Mouse (Mus musculus) kidney, embryonic 16.5 days (tissue): ENCODE data around the gene B3galt4. TPM values are rescaled to one million over a fixed set of nuclear protein-coding genes. Genes with fewer than 3 reads are reported as not detected.
"Not testable (repeated sequence)": the region's sequence is repeated elsewhere in the genome, so short reads cannot be mapped to it uniquely, and the experiment has no call there.

Experiments
- ATAC-seq: fragments of 200-750 bp; cut with Nextera tagmentation; 2 replicates; pipeline ENCODE4 v1.8.0; 2017; ENCODE audit warnings: moderate TSS enrichment; ENCODE audit not compliant: low FRiP score, low TSS enrichment
- H3K27ac ChIP-seq: fragments of 300-500 bp; sonication (generic); 2 replicates; pipeline ENCODE4 v1.5.1; 2014; ENCODE audit warnings: low read length
- H3K27me3 ChIP-seq: fragments of 300-500 bp; sonication (generic); 2 replicates; pipeline ENCODE4 v1.6.1; 2014; ENCODE audit warnings: low read length, control low read depth, mixed read lengths; ENCODE audit not compliant: insufficient read depth
- H3K36me3 ChIP-seq: fragments of 300-500 bp; sonication (generic); 2 replicates; pipeline ENCODE4 v1.6.1; 2014; ENCODE audit warnings: low read length, control low read depth, mixed read lengths; ENCODE audit not compliant: insufficient read depth
- H3K4me1 ChIP-seq: fragments of 300-500 bp; sonication (generic); 2 replicates; pipeline ENCODE4 v1.6.1; 2014; ENCODE audit warnings: low read length, control low read depth, mixed read lengths; ENCODE audit not compliant: insufficient read depth
- H3K4me2 ChIP-seq: fragments of 300-500 bp; sonication (generic); replicated peaks from 2 replicates; pipeline ENCODE4 v1.6.1; 2014; ENCODE audit warnings: low read depth, low read length
- H3K4me3 ChIP-seq: fragments of 300-500 bp; sonication (generic); 2 replicates; pipeline ENCODE4 v1.5.1; 2014; ENCODE audit warnings: mild to moderate bottlenecking, low read length
- H3K9ac ChIP-seq: fragments of 300-500 bp; sonication (generic); replicated peaks from 2 replicates; pipeline ENCODE4 v1.6.1; 2014; ENCODE audit warnings: low read length
- H3K9me3 ChIP-seq: fragments of 300-500 bp; sonication (generic); 2 replicates; pipeline ENCODE4 v1.6.1; 2016; ENCODE audit warnings: low read length, control low read depth
- WGBS: fragments of 180-500 bp; shearing (Covaris S2); extraction: QIAGEN DNeasy Blood & Tissue Kit; methylation state at CpG from one replicate; pipeline ENCODE4 v1.1.7; 2014; 5-methylcytosine and 5-hydroxymethylcytosine counted together
- polyA plus RNA-seq: library from polyadenylated mRNA; unstranded; fragments of >200 nt; fragmentation: Nextera tagmentation; extraction: Ambion mirVana; gene quantifications from 2 replicates; pipeline ENCODE4 v1.2.1, GENCODE M21; 2015

Gene B3galt4
- polyA plus RNA-seq, 1 experiment from 2014 or later: 6.9 TPM

DNA sequence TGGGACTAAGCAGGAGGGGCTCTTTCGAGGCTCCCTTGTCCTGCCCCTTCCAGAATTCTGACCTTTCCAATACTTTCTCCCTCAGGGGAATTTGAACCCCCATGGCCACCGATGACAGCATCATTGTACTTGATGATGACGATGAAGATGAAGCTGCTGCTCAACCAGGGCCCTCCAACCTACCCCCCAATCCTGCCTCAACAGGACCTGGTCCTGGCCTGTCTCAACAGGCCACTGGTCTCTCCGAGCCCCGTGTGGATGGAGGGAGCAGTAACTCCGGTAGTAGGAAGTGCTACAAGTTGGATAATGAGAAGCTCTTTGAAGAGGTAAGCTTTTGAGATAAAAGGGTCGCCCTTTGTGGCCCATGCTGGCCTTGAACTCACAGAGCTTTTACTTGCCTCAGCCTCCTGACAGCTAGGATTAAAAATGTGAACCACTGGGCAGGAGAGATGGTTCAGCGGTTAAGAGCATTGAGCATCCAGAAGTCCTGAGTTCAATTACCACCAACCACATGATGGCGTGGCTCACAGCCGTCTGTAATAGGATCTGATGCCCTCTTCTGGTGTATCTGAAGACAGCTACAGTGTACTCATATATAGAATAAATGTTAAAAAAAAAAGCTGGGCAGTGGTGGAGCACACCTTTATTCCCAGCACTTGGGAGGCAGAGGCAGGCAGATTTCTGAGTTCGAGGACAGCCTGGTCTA lies 40.8 kb downstream of the B3galt4 start:
- peak overlapping the region; percentile 93 for H3K4me3 ChIP-seq
- peak overlapping the region; percentile 92 for H3K27ac ChIP-seq
- no peaks in the 10 kb centered on the region for H3K27me3 ChIP-seq
- ATAC-seq: no peak
- peaks cover 35% of the 10 kb centered on the region for H3K36me3 ChIP-seq
- H3K9ac ChIP-seq: peak overlapping the region; percentile 92
- H3K4me2 ChIP-seq: peak overlapping the region; percentile 77
- no peaks in the 10 kb centered on the region for H3K9me3 ChIP-seq
- WGBS: 51% methylated on average over 11 of the region's 11 CpGs
- peaks cover 42% of the 10 kb centered on the region for H3K4me1 ChIP-seq

DNA sequence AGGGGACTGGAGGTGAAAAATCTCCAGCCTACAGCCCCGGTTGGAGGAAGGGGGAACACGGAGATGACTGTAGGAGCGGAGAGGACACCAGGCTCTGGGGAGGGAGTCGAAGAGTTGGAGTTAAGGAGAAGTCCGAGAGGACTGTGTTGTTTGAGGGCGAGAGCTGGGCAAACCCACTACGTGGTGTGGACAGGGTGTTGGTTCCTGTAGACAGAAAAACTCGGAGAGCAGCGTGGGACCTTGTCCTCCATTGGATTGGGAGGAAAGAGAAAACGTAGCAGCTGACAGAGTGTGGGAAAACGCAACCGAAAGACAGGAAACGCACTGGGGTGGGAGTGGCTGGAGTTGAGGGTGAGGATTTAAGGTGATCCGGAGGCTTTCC lies 41.4 kb downstream of the B3galt4 start:
- Histone ChIP-seq H3K9me3 (no peaks in the 10 kb centered on the region), H3K27me3 (no peaks in the 10 kb centered on the region), H3K4me3 (peak overlapping the region; percentile 93), H3K4me1 (peaks cover 36% of the 10 kb centered on the region), H3K27ac (peak overlapping the region; percentile 92), H3K4me2 (peak overlapping the region; percentile 77), H3K9ac (peak overlapping the region; percentile 92), H3K36me3 (peaks cover 34% of the 10 kb centered on the region)
- peak; percentile 2 for ATAC-seq
- 0% methylated on average over 14 of the region's 14 CpGs for WGBS

DNA sequence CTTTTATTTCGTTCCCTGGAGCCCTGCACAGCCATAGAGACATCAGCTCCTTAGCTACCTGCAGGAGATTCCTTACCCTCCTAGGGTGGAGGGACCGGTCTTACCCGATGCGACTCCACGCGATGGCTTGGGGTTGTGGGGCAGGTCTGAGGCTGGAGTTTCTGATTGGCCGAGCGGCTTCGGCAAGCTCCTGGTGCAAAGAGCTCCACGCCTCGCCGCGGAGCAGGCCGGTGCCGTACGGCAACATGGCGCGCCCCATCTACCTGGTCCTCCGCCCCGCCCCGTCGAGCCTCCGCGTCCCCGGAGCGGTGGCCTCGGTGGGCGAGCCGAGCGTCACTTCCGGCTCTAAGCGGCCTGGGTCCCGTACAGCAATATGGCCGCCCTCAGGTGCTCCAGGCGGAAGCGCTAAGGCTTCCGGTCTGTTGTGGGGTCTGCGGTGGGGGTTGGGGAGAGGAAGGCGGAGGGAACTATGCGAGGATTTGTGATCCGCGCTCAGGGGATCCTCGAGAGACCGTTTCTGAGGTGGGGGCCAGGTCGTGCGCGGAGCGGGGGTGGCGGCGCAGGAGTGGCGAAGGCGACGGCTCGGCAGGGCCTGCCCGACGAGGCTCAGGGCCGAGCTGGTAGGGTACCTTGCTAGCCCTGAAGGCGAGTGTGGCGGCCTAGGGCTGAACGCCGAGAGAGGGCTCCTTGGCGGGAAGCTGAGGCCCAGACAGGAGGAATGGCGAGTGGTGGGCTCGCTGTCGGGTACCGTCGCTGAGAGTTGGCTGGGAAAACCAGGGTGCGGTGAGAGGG lies 42.0 kb downstream of the B3galt4 start, which contains the start of gene Daxx:
Daxx (plus strand) TSS at position 338 of the 792 bp plus-strand sequence.
- H3K4me3 ChIP-seq: peak within 1 kb of the TSS; percentile 93
- H3K9ac ChIP-seq: peak within 1 kb of the TSS; percentile 92
- H3K27ac ChIP-seq: peak within 1 kb of the TSS; percentile 92
- under 1% methylated on average over 68 of the region's 68 CpGs for WGBS
- H3K4me1 ChIP-seq: peaks cover 30% of the 10 kb centered on the region
- H3K27me3 ChIP-seq: no peaks in the 10 kb centered on the region
- peaks cover 28% of the 10 kb centered on the region for H3K36me3 ChIP-seq
- peak within 1 kb of the TSS; percentile 87 for H3K4me2 ChIP-seq
- ATAC-seq: peak; percentile 96
- H3K9me3 ChIP-seq: no peaks in the 10 kb centered on the region

DNA sequence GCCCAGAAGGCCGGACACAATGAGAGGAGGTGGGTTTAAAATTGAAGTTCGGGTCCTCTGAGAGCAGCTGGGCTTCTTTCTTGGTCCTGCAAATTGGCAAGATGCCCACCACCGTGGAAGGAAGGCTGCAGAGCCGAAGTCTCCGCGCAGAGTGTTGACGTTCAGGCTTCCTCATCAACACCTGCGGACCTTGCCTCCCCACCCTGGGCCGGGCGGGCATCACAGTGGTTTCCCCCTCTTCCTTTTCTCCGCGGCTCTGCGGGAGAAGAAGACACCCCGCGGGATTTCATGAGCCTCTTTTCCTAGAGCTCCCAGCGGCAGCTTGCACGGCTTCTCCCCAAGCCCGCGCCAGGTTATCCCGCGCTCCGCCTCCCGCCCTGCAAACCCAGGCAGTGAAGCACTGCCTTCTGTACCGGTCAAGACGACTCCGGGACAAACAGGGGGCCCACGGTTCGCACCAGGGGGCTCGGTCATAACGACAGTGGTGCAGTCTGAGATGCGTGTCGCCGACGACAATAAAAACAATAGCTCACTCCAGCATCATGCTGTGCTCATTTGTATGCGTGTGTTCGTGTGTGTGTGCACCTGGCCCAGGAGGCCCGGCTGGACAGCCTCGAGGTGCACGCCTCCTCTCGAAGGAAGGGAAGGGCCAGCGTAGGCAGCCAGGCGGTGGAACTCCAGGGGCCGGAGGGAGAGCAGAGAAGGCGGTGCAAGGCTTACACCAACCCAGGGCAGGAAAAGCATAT lies 42.8 kb downstream of the B3galt4 start:
- under 1% methylated on average over 44 of the region's 44 CpGs for WGBS
- peak overlapping the region; percentile 87 for H3K4me2 ChIP-seq
- no peaks in the 10 kb centered on the region for H3K9me3 ChIP-seq
- peak overlapping the region; percentile 77 for H3K9ac ChIP-seq
- no peaks in the 10 kb centered on the region for H3K27me3 ChIP-seq
- peaks cover 30% of the 10 kb centered on the region for H3K4me1 ChIP-seq
- H3K27ac ChIP-seq: peak overlapping the region; percentile 90
- peaks cover 20% of the 10 kb centered on the region for H3K36me3 ChIP-seq
- peak; percentile 40 for ATAC-seq
- H3K4me3 ChIP-seq: peak overlapping the region; percentile 93

DNA sequence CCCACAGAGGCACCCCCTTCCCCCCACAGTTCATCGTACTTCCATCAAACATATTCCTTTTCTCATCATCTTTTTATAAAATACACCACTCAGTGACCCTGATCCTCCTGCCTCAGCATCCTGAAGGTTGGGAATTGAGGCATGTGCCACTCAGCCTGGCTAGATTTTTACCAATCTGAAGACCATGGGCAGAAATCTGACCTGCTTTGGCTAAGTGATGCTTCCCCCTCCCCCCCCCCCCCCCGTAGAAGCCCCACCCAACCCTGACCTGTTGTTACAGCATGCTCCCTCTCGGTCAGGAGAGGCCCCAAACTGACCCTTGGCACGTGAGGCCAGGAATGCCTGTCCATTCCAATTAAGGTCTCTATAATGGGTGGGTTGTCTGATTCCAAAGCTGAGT lies 46.5 kb downstream of the B3galt4 start, which contains the start of gene Platr17:
Platr17 (plus strand) TSS at position 301 of the 400 bp plus-strand sequence.
- not testable (repeated sequence) for H3K9me3 ChIP-seq, H3K4me2 ChIP-seq, H3K27me3 ChIP-seq, H3K9ac ChIP-seq, ATAC-seq, H3K4me1 ChIP-seq, H3K4me3 ChIP-seq, H3K27ac ChIP-seq, H3K36me3 ChIP-seq
- WGBS: 49% methylated on average over 3 of the region's 4 CpGs

DNA sequence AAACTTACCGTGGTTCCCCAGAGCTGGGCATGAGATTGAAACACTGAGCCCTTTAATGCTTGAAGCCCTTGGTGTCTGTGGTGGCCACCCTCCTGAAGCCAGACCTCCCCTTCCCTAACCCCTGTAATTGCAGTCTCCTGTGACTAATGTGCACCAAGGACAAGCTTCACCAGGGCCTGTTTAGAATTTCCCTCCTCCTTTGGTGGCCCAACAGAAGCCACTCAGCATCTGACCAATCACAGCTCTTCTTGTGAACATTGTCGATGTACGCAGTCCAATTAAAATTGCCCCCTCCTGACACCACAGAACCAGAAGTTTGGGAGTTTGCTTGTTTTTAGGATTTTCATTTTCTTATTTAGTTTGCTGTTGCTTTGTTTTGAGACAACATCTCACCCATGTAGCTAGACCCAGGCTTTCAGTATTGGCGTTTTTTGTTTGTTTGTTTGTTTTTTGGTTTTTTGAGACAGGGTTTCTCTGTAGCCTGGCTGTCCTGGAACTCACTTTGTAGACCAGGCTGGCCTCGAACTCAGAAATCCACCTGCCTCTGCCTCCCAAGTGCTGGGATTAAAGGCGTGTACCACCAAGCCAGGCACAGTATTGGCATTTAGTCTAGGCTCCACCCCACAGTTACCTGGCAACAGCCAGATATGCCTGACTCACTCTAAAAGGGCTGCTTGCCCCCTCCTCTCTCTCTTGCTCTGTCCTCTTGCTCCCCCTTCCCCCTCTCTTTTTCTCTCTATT lies 47.2 kb downstream of the B3galt4 start:
- H3K36me3 ChIP-seq, H3K9me3 ChIP-seq, H3K4me2 ChIP-seq, H3K4me1 ChIP-seq, H3K27me3 ChIP-seq, ATAC-seq, H3K9ac ChIP-seq, H3K27ac ChIP-seq, H3K4me3 ChIP-seq: not testable (repeated sequence)
- WGBS: 73% methylated on average over 6 of the region's 6 CpGs

DNA sequence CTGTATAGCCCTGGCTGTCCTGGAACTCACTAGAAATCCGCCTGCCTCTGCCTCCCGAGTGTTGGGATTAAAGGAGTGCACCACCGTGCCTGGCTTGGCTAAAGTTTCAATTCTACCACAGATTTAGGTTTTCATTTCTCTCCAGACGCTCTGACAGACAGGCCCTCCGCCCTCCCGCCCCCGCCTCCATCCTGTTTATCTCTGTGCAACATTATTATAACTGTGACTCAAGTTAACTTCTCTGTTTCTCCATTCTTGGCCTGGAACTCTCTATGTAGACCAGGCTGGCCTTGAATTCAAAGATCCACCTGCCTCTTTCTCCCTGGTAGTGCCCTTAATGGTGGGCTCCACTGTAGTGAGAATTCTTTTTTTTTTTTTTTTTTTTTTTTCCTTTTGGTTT lies 48.8 kb downstream of the B3galt4 start:
- Histone ChIP-seq H3K4me1 (no peaks in the 10 kb centered on the region), H3K27ac (no peak overlapping the region), H3K36me3 (no peaks in the 10 kb centered on the region), H3K4me2 (no peak overlapping the region), H3K27me3 (no peaks in the 10 kb centered on the region), H3K4me3 (no peak overlapping the region), H3K9ac (no peak overlapping the region), H3K9me3 (no peaks in the 10 kb centered on the region)
- ATAC-seq: no peak
- 76% methylated on average over 7 of the region's 7 CpGs for WGBS

DNA sequence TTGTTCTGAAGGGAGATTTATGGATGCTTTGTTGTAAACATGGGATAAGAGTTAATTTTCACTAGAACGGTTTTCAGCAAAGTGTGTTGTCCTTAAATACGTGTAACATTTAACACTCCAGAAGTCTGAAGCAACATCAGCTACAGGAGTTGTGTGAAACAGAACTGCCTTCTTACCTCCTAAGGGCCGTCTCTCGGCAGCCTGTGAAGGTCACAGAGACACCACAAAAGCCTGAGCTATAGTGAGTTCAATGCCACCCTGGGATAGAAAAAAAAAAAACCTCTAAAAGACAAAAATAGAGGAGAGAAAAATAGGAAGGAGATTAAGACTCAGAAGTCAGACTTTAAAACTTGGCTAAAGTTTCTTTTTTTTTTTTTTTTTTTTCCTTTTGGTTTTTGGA lies 49.2 kb downstream of the B3galt4 start:
- no peak overlapping the region for H3K4me3 ChIP-seq
- no peaks in the 10 kb centered on the region for H3K4me1 ChIP-seq
- H3K27ac ChIP-seq: no peak overlapping the region
- ATAC-seq: no peak
- H3K27me3 ChIP-seq: no peaks in the 10 kb centered on the region
- H3K9ac ChIP-seq: no peak overlapping the region
- no peaks in the 10 kb centered on the region for H3K36me3 ChIP-seq
- H3K9me3 ChIP-seq: no peaks in the 10 kb centered on the region
- H3K4me2 ChIP-seq: no peak overlapping the region
- WGBS: 22% methylated on average over 4 of the region's 4 CpGs

DNA sequence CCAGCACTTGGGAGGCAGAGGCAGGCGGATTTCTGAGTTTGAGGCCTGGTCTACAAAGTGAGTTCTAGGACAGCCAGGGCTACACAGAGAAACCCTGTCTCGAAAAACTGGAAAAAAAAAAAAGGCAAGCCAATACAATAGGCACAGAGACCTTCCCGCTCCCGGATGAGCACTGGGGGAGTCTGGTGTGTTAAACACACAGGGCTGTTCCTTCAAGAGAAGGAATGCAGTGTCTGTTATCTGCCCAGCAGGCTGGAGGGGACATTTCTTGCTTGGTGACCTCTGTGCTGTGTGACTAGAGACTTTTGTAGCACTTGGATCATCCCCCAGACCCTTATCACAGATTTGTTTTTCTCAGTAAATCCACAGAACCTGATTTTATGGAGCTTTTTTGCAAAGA lies 49.6 kb downstream of the B3galt4 start:
- ATAC-seq: no peak
- no peaks in the 10 kb centered on the region for H3K4me1 ChIP-seq
- 63% methylated on average over 4 of the region's 4 CpGs for WGBS

More for the DNA sequence above, 49.6 kb downstream of the B3galt4 start:
- Histone ChIP-seq H3K4me3 (no peak overlapping the region), H3K9ac (no peak overlapping the region), H3K27ac (no peak overlapping the region), H3K4me2 (no peak overlapping the region), H3K27me3 (no peaks in the 10 kb centered on the region), H3K36me3 (no peaks in the 10 kb centered on the region), H3K9me3 (no peaks in the 10 kb centered on the region)
